Mouse (Mus musculus): ENCODE results near the gene Duox2. TPM values are rescaled to one million over a fixed set of nuclear protein-coding genes. Genes with fewer than 3 reads are reported as not detected.

Gene Duox2
- total RNA-seq, 2 experiments from 2014 or later, result 0.55 to 0.59 TPM

DNA sequence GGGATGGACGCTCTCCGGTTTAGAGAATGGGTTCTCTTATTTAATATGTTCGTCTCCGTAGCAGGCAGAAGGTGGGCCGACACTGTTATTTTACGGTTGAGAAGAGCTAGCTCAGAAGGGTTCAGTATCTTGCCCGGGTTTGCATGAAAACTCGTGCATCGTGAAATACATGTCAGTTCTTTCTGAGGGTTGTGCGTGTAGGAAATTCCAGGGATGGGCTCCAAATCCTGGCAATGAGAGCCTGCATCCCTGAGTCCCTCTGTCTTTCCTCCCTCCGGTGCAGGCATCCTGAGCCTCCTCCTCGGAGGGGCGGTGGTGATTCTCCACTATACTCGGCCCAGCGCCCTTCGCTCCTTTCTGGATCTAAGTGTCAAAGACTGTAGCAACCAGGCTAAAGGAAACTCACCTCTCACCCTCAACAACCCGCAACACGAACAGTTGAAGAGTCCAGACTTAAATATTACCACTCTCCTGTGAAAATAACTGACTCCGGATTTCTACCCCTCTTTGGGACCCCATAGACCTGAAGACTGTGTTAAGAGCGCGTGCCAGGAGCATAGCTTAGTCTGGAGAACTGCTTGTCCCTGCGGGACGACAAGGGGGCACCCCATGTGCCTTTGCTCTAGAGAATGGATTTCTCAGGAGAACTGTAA is 3.8 kb upstream of the Duox2 start:
- DNase-seq, result no peak

DNA sequence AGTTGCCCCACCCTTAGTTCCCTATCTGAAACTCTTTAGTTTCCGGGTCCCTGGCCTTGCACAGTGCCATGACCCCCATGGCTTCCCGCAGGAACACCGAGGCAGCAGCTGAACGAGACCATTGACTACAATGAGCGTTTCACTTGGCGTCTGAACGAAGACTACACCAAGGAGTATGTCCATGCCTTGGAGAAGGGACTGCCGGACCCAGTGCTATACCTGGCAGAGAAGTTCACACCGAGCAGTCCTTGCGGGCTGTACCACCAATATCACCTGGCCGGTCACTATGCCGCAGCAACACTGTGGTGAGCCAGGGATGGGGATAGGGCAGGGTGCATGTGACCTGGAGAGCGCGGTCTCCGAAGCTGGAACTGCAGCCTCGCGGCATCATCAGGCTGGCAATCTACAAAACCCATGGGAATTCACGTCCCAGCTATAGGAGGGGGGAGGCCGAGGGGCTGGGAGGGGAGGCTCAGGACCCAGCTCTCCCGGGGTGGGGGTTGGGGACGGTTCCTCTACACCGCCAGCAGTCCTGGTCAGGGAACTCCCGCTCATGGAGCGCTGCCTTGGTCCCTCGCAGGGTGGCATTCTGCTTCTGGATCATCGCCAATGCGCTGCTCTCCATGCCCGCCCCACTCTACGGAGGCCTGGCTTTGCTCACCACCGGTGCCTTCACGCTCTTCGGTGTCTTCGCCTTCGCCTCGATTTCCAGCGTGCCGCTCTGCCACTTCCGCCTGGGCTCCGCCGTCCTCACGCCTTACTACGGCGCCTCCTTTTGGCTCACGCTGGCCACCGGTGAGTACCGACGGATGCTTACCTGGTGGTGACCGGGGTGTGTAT is 3.1 kb upstream of the Duox2 start:
- peak; percentile 54 for DNase-seq

DNA sequence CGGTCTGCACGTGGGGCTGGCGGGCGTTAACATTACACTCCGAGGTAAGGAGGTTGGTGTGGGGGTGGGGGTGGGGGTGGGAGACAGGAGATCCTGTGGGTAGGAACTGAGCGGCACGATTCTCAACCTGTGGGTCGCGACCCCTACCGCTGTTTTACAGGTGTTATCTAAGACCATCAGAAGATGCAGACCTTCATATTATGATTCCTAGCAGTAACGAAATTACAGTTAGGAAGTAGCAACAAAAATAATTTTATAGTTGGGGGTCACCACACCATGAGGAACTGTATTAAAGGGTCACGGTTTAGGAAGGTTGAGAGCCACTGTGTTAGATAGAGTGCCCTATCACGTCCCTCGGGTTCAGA is 2.4 kb upstream of the Duox2 start:
- no peak for DNase-seq

DNA sequence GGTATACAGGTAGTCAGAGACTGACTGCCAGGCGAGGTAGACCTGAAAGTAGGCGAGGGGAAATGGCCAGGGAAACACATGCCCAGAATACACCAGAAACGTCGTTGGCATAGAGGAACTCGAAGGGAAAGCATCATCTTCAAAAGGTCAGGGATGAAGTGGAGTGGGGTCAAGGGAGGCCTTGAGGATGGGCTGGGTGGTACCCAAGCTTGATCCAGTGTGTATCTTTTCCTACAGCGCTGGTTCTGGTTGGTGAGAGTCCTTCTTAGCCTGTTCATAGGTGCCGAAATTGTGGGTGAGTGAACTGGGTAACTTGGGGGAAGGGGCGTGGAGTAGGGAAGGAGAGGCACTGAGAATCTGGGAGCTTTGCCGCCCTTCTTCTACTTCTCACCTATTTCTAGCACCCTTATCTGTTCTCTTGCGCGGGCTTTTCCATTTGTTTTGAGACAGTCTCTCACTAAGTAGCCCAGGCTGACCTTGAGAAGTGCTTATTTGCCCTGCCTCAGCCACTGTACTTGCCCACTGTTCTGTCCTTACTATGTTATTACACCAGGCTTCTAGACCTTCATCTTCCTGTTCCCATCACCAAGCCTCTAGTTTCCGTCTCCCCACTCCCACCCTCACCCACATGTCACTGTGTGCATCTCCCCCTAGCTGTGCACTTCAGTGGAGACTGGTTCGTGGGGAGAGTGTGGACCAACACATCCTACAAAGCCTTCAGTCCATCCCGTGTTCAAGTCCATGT is 1.8 kb upstream of the Duox2 start:
- no peak for DNase-seq

DNA sequence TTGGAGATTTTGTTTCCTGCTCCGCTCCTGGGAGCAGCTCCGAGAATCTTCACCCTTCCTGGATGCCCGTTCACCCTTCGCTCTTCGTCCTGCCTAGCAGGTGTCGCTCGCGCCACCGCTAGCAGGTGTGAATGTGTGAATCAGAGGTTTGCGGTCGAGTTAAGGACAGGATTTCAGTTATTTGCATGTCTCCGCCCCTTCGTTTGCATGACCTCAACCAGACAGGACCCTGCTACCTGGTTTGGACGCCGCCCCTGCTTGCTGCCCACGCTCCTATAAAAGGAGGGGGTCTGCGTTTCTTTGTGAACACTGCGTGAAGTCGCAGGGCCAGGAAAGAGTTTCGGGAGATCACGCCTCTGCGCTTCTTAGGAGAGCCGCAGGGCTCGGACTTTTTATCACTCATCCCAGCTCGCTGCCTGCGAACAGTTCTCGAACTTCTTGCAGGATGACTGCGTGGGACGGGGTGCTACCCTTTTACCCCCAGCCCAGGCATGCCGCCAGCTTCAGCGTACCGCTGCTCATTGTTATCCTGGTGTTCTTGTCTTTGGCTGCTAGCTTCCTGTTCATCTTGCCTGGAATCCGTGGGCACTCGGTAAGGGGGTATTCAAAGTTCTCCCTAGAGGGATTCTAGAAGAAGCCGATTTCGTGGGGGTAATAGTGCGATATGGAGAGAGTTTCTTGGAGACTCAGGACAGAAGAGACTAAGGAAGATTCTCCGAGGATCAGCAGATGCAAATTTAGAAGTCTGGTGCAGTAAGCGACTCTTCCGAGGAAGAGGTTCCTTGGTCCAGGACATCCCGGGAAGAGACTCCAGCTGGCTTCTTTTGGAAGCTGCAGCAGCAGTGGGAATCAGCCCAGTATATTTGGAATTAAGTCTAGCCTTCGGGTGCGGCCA is 594 bp upstream of the Duox2 start, which contains the start of gene Duoxa2:
TSS of gene Duoxa2 (plus strand) at position 305 of the 895 bp plus-strand sequence.
- peak; percentile 35 for DNase-seq

DNA sequence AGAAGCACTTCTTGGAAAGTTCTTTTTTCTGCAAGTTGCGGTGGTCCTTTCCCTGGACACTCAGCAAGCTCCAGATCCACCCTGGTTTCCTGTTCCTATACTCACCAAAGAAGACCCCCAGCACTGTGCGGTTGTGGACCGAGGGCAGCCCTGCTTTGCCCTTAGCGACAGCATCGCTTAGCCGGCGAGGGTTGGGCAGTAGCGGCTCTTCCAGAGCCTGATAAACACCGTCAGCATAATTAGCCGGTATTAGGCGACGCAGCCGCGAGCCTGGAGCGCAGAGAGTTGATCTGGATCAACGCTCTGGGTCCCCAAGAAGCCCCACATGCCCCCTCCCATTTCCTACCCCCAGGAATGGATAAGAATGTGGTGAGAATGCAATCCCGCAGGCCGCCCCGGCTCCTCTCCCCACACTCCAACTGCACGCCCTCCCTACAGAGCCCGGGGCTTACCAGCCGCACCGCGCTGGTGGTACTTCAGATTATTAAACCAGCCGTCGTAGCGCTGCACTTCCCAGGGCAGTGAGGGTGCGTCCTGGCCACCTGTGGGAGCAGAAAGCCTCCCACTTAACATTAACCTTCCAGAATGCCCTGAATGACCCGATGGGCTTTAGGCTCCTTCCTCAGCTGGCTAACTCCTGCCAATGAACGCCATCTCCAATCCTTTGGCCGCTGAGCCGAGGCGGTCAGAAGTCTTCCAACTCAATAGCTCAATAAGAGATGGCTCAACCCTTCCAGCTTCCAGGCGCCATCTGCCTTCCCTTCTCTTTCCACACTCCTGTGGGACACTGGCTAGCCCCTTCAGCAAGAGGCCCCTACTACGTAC is 766 bp downstream of the Duox2 start:
- no peak for DNase-seq

DNA sequence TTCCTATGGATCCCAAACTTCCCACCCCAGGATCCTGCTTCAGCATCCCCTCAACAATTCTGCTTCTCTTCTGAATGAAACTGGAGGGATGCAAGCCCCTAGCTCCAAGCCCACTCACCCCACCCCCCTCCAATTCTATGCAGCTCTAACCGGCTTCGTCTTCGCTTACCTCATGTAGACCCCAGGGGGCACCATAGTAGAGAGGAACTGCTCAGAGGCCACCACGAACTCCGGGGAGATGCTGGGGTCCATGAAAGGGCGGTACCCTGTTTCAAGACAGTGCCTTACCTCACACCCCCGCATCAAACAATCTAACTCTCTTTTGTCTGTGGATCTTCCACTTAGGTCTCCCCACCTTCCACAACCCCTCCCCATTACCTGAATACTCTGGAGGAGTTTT is 3.3 kb downstream of the Duox2 start:
- no peak for DNase-seq

DNA sequence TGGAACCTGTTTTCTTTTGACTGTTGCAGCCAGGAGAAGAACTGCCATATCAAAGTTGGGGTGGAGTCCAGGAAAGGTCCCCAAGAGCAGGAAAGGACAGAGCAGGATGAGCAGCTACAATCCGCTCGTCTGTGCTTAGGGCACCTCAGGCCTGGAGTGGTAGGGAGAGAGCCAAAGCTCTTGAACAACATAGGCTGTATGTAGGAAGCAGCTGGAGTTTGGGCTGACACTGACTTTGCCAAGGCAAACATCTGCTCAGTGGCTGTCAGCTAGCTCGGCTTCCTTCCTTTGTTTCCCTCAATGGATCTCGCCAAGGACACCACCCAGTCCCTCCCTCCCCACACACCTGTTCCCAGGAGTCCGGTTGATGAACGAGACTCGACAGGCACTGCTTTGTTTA is 12.1 kb downstream of the Duox2 start:
- peak; percentile 37 for DNase-seq

DNA sequence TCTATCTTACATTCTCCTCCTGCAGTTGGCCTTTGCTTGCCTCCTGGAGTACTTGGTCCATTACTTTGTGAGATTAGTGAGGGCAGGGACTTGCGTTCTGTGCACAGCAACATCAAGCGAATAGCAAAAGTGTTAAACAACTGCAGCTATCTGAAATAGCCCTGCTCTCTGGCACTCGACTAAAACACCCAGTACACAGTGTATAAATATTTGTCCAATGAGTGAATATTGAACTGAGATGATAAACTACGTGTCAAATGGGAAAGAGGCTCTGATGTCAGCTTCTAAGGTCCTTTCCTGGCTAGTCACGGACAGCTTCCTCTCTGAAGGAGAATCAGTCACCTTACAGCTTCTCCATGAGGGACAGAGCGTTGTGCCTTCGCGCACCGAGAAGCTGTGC is 14.2 kb downstream of the Duox2 start:
- DNase-seq, result no peak

DNA sequence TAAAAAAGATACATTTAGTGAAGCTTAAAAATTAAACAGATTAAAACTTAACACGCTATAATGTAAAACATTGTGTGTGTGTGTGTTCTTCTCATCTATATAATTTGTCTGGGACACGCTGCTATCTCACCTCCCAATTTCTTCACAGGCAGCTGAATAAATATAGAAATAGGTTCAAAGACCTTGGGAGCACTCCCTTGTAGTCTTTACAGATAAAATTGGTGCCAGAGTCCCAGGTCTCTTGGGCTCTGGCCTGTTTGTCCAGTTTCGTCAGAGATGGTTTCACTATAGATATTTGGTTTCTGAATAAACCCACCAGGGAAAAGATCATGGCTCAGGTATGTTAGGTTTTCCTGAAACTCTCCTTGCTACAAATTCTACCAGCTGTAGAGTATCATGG is 19.5 kb downstream of the Duox2 start:
- no peak for DNase-seq

DNA sequence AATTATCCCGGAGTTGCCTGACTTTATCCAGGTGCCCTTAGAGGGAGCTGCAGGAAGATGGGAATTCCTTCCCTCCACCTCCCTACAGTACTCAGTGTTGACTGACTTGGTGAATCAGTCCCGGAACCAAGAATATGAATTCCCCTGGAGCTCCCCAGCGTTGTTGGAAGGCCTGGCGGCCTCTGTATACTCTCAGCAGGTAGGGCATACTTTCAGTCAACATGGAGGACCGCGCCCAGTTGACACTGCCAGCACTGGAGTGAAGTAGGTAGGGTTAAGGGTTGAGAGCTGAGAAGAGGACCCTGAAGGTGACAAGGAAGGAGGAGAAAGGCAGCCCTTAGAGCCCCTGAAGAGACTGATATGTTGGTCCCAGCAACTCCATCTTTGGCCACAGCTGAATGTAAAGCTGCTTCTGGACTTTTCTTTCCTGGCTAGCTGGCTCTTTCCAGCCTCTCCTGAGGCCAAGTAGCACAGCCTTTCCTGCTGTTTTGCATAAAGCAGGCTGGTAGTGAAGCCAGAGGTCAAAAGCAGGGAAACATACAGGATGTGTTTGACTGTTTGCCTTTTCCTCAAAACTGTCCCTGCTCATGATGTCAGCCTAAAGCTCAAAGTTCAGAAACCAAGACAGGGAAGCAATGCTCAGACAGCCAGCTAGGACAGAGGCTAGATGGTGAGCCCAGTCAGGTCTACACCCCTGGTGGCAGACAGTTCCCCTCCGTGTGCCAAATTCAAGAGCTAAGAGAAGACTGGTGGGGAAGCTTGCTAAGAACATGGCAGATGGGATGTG is 31.6 kb downstream of the Duox2 start:
- DNase-seq, result no peak

DNA sequence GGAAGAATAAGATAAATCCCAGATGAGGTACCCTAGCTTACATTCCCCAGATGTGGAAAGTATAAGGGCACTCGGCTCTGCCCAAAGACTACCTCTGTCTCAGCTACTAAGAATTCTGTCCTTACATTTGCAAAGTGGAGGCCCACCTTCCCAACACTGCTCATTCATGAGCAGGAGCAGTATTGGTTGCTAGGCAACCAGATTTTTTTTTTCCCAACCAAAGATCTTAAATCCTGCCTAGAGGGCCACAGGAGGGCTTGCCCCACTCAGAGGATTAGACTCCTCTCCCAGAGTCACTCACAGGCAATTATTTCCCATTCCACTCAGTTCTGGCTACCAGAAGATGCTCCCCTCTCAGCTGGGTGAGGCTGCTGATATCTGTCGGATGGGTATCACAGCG is 33.6 kb downstream of the Duox2 start:
- DNase-seq, result no peak

DNA sequence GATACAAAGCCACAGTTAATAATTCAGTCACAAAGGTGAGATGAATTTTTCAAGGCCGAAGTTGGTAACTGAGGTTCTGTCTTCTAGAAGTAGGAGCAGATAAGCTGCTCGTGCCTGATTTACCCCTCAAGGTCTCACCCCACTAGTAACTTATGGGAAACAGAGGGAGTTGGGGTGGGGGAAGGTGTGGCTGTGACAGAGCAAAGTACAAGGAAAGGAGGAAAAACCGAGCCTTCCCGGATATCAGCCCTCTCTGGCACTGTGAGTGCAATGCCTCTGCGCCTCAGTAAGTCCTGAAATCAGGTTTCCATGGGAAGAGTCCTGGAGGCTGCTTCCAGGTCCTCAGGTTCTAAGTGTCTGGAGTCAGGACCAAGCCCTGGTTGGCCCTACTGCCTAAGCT is 37.5 kb downstream of the Duox2 start:
- no peak for DNase-seq

DNA sequence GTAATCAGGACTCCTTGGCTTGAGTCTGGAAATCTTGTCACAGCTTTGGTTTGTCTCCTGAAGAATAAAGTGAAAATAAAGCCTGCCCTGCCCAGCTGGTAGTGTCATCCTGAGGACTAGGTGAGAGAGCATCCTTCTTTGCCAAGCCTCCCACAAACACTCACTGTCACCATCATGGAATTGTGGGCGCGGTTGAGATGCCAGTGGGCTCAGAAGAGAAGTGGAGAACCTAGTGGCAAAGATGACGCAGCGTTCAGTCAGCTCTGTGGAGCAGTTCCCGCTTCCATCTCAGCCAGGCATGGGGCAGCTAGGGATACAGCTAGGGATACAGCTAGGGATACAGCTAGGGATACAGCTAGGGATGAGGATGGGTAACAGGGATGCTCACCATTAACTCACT is 42.3 kb downstream of the Duox2 start:
- no peak for DNase-seq

DNA sequence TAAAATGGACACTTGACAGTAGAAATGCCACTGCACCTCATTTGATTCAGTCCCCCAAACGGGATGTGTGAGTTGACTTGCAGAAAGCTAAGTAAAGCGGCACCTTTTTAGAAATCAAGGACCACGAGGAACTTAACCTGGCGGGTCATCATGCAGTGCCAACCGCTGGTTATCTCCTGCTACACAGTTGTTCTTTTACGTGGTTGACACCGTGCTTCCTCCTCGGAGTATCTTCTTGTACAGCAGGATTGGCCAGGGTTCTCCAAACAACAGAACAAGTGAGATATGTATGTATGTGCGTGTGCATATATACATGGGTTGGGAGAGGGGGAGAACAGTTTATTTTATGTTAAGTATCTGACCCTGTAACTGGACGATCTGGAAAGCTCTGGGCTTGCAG is 50.5 kb downstream of the Duox2 start:
- DNase-seq, result no peak

DNA sequence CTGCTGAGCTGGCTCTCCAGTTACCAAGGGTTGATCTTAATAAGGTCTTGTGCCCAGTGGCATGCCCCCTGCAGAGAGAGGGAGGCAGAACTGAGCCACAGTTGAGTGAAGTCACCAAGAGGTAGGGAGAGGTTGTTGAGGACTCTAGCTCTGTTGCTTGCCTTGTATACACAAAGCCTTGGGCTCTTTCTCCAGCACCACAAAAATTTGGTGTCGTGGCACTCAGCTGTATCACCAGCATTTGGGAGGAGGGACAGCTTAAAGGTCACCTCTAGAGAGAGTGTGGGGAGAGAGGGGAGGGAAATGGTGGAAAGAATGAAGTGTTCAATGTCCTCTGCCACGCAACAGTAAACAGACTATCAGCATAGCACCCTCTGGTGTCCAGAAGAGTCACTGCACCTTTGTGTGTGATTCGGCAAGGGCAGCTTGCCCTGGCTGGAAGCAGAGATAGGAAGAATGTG is 54.5 kb downstream of the Duox2 start:
- DNase-seq, result peak; percentile 83

DNA sequence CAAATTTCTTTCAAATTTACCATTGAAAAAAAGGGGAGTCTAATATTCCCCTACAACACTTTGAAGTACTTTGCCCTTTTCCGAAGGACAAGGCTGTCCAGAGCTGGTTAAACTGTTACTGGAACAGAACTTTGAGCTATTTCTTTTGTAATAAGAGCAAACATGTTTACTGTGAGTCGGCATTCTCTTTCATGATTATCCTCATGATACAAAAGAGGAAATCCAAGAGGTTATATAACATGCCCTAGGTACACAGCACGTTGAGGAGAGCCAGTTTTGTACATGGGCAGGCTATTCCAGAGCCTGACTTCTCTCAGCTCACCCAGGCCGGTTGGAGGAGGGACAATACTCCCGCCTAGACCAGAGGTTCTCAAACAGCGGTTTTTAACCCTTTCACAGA is 56.3 kb downstream of the Duox2 start:
- no peak for DNase-seq

DNA sequence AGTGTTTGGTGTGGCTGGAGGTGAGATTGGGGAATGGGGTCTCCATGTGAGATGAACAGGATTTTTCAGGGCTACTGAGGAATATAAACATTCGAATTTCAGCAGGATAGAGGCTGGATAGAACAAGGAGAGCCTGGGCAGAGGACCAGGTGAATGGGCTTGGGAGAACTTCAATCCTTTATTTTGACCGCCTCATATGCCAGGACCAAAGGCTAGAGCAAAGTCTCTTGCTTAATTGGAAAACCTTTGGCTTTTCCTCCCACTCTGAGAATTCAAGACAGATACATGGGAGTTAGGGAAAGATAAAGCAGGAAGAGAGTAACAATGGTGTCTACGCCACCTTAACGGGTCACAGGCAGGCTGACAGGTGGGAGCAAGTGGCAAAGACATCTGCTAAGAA is 57.0 kb downstream of the Duox2 start:
- no peak for DNase-seq

DNA sequence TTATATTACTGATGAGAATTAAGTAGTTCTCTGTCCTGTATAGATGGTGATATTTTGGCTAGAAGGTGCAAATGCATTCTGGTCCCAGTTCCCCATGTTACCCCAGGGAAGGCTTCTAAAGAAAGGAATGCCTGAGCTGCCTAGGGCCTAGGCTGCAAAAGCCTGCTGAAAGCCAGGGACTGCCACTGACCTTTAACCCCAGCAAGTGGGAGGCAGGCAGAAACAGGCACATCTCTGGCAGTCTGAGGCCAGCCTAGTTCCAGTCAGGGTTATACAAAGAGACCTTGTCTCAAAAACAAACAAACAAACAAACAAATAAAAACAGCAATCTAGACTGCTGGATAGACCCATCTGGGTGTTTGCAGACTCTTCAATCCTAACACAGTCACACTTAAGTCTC is 57.5 kb downstream of the Duox2 start:
- DNase-seq, result no peak

DNA sequence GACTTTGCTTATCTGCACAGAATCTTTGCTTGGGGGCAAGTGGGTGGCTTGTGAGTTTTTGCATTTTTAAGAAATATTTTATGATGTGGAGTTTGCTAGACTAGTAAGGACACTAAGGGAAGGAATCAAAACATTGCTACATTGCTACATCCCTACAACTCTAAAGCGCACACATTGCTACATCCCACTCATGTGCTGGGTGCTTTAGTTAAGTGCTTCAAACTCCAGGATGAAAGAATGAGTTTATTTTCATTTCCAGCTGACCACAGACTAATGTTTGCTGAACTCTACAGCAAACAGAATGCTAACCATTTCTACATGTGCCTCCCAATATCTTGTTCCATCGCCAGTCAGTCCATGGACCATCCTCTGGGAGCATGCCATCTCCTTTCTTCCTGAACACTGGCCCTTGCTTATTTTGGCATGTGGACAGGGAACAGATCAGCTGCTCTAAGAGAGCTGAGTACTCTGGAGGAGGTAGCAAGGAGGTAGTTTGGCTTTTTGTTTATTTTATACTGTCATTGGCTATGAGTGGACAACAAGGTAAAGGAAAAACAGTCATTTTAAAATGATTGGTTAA is 60.3 kb downstream of the Duox2 start:
- DNase-seq, result no peak
